Mouse (Mus musculus): ENCODE data around the gene Adamts2.

Gene Adamts2

DNA sequence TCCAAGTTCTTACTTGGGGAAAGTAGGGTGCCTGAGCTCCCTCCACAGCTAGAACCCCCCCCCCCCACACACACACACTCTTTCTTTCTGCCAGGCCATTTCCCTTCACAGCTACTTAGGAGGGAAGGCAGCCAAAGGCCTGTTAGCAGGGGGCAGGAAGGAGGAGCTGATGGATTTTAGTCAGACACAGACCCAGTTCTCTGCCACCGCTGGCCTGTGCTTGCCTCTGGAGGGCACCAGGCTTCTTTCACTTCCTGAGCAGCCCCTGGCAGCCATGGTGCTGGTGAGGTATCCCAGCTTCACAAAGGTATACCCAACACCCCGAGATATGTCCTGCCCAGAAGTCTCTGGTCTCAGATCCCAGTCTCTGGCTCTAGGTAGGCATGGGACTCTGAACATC lies 22.4 kb downstream of the Adamts2 start:
- no peak for DNase-seq

DNA sequence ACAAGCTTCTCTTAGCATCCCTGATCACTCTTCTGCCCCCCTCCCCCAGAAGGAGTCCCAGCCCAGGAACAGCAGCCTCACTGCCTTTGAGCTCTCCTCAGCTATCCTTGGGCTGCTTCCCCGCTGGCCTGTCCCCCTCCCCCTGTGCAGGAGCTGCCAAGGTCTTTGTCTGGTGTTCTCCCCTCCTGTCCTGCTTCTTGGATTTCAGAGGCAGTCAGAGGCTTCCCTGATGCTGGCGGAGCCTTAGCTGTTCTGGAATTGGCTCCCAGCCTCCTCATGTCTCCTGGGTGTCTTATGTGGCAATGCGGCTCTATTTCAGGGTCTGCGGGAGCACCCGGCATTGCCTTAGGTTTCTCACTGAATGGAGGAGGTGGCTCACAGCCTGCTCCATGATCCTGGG lies 22.8 kb downstream of the Adamts2 start:
- no peak for DNase-seq

DNA sequence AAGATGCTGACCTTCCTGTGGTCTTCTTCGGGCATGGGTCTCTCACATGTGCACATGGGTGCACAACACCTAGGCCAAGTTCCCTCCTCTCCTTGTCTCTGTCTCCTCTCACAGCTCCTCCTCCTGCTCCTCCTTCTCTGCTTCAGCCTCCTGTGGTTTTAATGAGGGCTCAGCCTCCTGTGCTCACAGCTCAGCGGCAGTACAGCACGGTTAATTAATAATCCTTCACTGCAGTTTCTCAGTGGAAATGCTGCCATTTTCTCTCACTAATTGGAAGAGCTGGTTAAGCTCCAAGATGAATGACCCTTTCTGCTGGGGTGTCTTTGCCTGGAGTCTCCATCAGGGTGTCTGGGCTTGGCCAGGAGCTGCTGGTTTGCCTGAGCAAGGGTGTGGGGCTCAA lies 27.0 kb downstream of the Adamts2 start:
- DNase-seq, result no peak

DNA sequence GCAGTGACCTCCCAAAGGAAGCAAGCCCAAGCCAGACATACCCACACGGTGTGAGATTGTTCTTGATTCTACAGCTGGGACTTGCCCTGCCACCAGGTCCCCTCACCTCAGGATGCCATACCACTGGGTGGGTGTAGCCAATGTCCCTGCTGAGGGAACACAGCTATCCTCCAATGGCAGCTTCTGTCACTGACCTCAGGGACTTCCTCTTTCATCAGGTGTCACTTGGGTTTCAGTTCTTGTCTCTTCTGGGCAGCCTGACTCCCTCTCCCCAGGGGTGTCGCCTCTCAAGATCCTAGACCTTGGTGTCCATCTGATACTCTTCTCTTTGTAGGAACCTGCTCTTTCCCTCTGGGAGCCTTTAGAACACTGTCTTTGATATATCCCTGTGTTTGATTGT lies 28.6 kb downstream of the Adamts2 start:
- DNase-seq, result no peak

DNA sequence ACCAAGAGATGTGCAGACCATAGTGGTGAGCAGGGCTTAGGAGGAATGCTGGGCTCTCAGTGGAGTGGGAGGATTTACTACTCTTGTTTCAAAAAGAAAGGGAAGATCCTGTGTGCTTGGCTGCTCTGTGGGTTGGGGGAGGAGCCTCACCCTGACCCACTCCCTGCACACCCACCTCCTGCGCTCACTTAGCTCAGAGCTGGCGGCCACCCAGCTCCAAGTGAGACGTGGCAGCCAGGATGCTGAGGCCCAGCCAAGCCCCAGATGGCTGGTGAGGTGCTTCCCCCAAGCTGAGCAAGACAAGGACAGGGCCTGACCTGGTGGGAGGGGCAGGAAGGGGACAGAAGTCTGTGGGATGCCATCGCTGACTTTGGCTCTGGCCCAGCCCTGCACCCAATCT lies 30.4 kb downstream of the Adamts2 start:
- DNase-seq, result peak; percentile 82 to 89

DNA sequence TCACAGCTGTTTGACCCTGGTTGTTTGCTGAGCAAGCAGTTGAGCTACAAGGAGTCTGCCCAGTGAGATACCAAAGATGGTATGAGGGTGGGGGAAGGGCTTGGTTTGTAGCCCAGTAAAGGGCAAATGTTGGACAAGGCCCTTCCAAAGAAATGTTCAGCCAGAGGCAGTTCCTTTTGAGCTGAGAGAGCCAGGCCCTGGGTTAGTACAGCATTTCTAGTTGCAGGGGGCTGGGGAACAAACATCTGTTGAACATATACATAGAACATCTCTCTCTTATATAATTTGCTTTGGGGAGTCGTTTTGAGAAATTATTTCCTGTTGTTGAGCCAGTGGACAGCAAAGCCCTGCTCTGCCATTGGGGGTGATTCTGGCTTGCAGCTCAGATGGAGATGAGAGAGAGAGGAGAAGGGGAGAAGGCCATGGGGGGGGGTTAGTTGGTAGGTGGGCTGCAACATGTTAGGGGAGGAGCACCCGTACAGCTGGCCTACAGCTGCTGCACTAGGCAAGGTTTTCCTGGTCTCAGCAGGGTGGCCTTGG lies 33.2 kb downstream of the Adamts2 start:
- no peak for DNase-seq

DNA sequence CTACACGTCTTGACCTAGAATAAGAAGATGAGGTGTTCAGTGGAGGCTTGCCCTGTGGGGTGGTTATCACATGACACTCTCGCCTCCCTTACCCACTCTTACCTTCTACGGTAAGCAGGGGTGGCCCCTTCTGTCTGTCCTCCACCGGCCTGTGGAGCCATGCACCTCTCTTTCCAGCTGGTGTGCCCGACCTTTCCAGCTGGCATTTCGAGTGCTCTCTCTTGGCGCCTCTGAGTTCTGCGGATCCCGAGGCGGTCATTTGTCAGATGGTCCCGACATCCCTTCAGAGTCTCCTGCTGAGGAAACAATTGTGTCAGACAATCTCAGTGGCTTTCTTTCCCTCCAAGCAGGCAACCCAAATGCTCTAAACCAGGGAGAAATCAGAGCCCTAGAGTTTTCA lies 35.1 kb downstream of the Adamts2 start:
- peak; percentile 71 to 74 for DNase-seq

DNA sequence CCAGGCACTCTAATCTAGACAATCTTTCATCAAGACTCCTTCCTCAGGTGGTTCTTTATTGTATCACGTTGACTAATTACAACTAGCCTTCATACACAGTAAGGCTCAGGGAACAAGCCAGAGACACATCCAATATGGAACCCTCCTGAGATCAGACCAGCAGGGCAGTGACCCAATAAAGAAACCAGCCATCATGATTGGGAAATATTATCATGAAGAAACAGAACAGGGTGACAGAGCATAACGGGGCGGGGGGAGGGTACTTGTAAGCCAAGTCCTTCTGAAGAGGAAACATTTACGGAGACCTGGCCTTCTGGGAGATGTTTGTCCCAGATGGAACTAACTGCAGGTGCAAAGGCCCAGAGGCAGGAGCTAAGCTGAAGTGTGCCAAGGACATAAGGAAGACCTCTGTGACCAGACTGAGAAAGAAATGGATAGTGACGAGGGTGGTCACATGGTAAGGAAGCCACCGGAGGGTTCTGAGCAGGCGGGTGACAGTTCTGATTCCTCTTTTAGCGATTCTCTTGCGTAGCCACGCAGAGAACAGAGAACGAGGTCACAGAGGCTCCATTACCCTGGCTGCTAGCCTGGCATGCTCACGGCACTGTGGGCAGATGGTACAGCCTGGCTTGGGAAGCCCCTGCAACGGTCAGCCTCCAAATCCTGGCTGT lies 36.4 kb downstream of the Adamts2 start:
- peak; percentile 70 to 72 for DNase-seq

DNA sequence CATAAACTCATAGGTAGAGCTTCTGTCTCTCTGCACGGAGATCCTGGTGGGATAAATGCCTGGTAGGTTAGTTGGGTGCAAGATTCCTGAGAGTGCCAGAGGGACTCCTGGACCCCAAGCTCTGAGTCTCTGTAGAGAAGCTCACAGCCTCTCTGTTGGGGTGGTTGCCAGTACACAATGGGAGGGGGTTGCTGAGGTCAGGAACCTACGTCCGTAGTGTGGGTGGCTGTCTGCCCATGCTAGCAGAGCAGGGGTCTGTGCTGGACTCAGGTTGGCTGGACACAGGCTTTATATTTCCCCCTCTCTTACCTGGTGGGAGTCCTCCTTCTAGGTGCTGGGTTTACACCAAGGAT lies 37.0 kb downstream of the Adamts2 start:
- DNase-seq, result no peak

DNA sequence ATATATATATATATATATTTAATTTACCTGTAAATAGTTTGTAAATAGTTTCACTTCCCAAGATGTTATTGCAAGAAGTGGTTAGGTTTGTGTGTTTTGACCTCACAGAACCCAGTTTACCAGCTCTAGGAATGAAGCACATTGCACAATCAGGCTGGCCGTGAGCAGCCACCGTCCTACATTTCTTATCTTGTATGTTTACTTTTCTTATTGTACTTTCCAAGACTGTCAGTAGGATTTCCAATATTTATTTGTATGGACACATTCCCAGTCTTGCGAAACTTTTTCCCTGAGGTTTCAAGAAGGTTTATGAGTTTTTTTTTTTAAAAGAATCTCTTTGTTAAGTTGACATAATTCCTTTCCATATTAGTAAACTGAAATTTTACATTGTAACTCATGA lies 40.7 kb downstream of the Adamts2 start:
- no peak for DNase-seq

DNA sequence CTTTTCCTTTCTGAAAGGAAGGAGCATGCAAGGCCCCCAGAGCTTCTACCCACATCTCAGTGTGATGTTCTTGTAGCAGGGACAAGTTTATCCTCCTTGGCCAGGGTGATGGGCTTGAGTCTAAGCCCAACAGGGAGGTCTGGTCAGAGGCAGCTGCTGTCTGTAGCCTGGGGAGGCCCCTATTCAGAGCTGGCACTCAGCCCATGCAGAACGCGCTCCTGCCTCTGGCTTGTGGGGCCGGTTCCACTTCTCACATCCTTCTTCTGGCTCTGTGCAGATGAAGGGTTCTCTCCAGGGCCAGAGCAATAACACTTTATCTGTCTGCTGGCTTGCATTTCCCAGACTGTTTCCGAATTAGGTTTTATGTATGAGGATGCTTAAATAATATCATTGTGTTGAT lies 44.3 kb downstream of the Adamts2 start:
- no peak for DNase-seq

DNA sequence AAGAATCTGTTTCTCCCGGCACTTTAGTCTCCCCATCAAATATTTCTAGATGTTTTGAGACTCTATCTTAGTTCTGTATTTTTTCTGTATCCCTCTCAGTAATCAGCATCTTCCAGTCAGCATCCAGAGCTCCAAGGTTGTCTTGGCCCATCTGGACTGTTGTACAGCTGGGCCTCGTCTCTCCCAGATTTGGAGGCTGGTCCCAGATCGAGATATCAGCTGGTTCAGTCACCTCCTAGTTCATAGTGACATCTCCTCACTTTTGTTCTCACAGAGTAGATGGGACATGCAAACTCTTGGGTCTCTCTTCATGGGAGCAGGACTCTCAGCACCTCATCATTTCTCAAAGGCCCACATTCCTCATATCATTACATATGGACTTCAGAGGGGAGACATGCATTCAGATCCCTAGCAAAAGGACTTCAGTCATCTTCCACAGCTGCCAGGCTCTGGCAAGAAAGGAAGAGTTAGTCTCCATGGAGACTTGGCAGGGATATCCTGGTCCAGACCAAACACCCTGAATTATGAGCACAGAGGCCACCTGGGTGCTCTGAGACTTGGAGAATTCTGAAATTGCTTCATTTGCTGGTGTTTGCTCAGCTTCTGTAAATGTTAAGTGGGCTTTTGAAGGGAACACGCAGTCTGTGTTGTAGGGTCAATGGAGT lies 46.4 kb downstream of the Adamts2 start:
- no peak for DNase-seq

DNA sequence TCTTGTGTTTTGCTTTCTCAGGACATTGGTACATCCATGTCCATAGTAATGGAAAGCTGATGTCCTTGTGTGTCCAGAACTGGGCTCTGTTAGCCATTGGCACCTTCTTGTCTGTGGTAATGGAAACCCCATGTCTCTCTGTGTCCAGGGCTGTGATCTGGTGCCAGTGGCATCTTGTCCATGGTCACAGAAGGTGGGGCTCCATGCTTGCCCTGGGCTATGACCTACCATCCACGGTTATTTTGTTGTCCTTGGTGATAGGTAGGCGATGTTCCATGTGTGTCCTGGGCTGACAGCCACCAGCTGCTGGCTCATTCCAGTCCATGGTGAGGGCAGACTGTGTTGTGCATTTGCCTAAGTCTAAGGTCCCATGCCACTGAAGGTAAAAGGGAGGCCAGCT lies 48.2 kb downstream of the Adamts2 start:
- DNase-seq, result no peak

DNA sequence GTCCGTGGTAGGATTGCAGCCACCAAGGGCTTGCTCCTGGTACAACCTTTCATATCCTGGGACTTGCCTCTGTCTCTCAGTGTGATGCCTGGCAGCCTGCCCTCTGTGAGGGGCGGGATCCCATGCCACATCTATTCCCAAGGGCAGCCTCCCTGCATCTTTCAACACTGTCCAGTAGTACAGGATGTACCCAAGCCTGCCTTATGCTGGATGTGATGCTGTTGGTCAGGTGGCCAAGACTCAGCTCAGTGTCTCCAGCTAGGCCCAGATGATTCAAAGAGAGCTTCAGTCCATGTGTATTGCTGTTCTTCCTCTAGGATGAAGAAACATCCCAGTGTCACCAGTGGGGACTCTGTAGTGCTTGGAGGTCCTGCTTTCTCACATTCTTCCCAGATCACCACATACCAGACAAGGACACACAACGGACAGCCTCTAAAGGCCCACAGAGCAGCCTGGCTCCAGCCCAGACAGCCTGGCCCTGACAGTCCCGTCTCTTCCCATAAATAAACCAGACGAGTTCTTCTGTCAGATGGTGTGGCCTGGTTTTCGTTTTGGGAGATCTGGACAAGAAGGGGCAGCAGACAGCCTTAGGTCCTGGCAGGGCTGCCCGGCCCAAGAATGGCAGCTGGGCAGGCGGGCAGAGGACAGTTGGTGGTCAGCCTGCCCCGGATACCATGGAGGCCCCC lies 52.0 kb downstream of the Adamts2 start:
- peak; percentile 50 to 61 for DNase-seq

DNA sequence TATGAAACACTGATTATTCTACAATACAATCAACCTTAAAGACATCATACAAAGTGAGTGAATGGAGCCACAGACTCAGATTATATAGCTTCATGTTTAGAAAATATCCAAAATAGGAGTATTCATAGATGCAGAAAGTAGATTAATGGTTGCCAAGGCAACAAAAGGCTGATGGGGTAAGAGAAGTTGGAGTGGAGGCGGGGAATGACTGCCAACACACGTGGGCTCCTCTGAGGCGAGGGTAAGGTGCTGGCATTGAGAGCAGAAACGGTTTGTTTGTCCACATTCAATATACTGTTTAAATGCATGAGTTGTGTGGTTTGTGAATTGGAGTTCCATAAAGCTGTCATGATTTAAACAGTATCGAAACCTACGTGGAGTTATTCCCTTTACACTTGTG lies 56.9 kb downstream of the Adamts2 start:
- no peak for DNase-seq

DNA sequence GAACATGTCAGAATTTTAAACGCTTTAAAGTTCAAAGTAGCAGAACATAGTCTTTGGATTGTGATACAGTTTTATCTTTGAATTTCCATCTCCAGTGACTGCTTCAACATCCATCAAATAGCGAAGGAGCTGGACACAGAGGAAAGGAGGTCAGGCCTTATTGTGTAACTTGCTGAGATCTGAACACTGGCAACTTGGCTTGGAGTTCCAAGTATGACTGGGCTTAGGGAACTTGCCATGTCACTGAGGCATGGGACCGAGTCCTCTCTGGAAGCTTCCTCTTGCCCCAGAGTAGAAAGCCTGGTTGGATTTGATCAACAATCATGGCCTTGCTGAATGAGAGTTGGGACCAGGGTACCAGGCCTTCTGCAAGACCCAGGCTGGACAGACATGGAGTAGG lies 60.3 kb downstream of the Adamts2 start:
- no peak for DNase-seq

DNA sequence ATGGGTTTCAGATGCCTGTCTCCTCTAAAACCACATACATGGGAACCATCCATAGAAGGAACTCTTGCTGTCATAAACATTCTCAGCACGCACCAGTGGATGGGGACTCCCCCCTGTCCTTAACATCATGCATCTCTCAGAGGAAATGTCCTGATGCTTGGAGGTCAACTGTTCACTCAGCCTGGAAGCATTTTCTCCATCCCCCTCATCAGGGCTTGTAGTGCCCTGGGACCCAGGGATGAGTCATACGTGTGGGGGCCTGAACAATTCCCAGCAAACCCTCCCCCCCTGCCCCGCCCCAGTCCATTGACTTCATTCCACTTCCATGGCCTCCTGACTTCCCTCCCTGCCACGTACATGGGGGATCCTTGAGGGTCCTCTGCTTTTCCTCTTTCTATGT lies 62.9 kb downstream of the Adamts2 start:
- no peak for DNase-seq

DNA sequence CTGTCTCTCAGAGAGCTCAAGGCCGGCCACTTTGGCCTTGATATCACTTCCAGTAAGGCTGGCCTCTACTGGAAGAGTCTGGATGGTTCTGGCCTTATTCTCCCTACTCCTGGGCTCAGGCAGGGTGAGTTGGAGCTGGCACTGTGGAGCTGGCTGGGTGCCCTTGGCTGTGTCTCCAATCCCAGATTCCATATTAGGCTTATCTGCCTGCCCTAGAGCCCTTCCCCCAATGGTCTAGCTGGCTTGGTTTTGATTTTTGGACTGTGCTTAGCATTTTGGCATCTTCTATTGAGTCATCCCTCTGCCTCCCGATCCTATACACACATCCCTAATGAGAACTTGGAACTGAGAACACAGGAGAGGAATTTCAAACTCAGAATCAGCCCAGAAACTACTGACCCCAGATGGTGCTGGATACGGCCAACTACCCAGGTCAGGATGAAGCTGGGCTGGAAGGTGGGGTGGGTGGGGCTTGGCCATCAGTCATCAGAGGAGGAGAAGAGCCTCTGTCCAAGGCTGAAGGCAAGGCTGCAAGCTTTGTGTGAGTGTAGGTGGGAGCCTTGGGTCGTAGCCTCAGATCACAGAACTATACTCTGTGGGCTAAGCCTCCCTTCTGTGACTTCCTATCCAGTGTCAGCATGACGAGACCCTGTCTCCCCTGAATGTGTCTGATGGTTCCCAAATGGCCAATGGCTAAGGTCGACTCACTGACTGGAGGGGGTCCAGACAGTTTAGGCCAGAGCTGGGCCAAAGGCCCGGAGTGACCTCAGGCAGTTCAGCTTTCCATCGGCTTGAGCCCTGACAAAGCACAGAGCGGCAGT lies 67.9 kb downstream of the Adamts2 start:
- DNase-seq, result peak; percentile 91 to 93

DNA sequence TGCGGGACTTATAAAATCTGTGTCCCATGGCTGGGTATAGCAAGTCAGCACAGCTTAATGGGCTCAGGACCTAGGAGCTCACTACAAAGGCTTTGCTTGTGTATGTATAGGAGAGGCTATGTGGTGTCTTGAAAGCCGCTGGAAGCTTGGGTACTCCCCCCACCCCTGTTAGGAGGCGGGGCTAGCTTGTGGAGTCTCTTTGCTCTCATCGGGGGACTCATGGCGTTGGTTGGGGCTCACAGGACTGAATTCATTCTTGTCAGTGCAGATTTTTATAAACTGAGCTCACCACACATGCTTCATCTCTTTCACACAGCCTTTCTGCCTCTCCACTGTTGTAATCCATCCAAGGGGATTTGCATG lies 68.5 kb downstream of the Adamts2 start:
- DNase-seq, result no peak

DNA sequence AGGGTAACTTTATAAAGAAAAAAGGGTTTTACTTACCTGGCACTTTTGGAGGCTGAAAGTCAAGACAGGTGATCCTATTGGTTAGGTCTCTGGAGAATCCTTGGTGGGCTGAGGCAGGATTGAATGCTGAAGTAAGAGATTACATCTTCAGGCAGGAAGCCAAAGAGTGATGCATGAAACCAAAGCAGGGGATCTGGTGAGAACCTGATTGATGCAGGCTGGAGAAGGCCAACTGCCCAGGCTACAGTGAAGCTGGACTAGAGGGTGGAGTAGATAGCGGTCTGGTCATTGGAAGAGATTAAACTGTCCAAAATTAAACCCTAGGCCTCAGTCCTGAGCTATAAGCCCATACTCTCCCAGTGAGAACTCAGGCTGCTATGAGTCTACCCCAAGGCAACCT lies 69.0 kb downstream of the Adamts2 start:
- DNase-seq, result no peak

DNA sequence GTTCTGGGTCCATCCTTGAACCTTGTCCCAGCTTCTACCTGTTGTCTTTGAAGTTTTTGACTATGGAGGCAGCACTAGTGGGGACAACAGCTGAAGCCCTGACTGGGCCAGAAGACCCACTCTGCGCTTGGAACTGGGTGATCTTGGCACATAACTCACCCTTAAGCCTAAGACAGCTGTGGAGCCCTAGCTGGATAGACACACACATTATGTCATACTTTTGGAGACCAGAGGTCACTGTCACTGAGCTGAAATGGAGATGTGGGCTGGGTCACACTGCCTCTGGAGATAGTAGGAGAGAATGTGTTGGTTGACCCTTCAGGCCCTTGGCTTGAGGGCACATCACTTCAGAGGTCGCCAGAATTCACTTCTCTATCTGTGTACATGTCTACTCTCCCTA lies 69.5 kb downstream of the Adamts2 start:
- no peak for DNase-seq

DNA sequence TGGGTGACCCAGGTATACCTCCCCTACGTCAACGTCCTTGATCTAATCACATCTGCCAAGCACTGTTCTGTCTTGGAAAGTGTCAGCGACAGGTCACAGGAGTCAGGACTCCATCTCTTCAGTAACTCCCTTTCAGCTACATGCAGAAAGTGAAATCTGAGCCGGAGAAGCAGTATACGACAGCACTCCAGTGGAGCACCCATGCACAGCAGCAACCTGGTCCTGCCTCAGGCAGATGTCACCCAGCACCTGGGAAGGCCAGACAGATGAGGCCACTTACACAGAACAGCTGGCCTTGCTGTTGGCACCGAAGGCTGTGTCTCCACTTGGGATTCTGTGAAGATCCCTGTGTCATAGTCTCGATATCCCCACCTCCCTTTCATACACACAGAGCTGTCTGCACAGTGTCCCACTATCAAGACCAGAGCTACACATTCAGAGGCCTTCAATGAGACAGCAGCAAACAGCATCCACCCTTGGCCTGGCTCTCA lies 70.0 kb downstream of the Adamts2 start:
- DNase-seq, result no peak

DNA sequence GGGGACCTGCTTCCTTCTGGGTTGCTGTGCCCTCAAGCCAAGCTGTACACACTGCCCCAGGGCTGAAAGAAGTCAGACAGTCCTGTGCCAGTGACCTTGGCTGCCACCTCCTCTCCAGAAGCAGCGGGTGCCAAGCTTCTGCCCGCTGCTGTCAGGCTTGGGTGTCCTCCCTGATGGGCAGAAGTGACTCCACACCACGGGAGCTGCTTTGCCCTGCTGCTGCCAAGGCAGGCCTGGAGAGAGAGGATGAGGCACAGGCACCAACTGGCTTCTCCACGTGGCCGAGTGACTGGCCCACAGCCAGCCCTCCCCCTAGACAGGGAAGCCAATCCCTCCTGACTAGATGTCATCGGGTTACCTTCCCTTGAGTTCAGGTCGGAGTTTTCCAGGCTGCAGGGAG lies 71.0 kb downstream of the Adamts2 start:
- peak; percentile 64 to 74 for DNase-seq
